Mouse (Mus musculus) kidney, adult 8-10 months (tissue): ENCODE measurements around the gene Hist1h3e.

Experiments used
- DNase-seq, 2 experiments: peaks; one replicate each; pipeline ENCODE4 v3.0.0; 2022

Hist1h3e gene

DNA sequence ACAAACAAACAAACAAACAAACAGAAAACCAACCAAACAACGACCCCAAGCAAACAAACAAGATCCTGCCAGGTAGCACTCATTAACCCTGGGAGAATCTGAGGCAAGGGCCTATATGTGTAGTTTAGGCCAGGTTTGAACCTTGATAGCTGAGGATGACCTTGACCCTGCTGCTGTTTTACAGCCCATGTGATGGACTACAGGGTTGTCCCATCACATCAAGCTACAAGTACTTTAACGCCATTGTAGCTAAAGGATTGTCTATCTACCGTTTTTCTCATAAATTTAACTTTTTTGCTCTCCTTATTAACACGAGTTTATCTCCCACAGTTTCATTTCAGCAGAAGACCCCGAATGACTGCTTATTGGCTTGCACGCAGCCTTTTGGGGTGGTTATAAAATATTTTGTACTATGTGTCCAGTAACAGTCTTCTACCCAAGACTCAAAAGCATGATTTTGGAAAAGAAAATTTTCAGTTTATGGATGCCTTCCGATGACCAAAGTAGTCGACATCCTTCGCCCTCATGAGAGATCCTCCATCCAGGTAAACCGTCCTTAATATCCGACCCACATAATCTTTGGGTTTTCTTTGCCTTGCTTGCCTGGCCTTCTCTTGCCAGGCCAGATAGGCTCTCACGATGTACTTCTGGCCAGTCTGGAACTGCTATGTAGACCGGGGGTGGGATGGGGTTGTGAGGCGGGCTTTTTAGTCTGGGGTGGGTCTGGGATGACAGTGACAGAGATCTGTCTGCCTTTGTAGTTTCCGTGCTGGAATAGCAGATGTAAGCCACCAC is 46.1 kb downstream of the Hist1h3e start:
- no peak for DNase-seq

DNA sequence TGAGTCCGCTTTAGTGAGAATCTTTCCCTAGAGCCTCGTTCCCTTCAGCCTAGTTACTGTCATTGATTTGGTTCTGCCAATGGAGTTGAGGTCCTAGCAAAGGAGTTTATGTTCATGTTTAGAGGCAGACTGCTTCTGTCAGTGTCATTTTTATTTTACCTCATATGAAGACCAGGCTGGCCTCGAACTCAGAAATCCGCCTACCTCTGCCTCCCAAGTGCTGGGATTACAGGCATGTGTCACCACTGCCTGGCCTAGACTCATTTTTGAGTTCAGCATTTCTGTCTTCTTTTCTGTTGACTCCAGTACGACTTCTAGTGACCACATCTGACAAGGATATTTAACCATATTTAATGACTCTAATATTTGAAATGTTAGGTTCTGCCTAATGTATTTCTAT is 46.9 kb downstream of the Hist1h3e start:
- no peak for DNase-seq

DNA sequence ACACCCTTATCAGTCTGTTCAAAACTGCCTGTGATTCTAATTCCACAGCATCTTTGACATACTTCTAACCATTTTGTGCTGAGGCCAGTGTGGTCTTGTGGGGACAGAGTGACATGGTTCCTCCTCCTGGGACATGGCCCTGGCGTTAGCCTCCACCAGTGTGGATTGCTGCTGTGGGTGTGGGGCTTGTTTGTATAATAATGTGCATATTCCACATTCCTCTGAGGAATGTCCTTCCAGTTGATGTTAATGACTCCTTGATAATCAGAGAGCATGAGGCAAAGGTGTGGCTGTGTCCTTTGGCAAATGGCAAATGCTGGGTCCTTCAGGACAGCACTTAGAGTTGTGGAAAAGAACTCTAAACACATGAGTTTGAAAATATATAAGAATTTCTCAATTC is 48.7 kb downstream of the Hist1h3e start:
- DNase-seq: no peak
